In genomic region chrX:162963840-162964239, GRCm38 (mm10) we compare ENCODE assay signal across 19 mouse cellular contexts. TPM values are rescaled to one million over a fixed set of nuclear protein-coding genes. Genes with fewer than 3 reads are reported as not detected.
"Had no signal": no experiment of that assay in that cellular context is flagged by ENCODE, and none has a peak within 500 bp of the region (broad histone marks: within the 10 kb centered on the region; RNA-seq: fewer than 3 reads in every experiment).

No protein-coding gene starts in this region.

- H3K27ac ChIP-seq: hindbrain, embryonic 15.5 days; left cerebral cortex, adult 2 months; limb, embryonic 15.5 days; liver, embryonic 12.5 days; lung, embryonic 15.5 days; midbrain, embryonic 12.5 days; stomach, embryonic 15.5 days had no signal

- H3K4me2 ChIP-seq: hindbrain, embryonic 15.5 days; limb, embryonic 15.5 days; liver, embryonic 12.5 days; lung, embryonic 15.5 days; midbrain, embryonic 12.5 days; stomach, embryonic 15.5 days had no signal

- H3K9me3 ChIP-seq: hindbrain, embryonic 15.5 days; limb, embryonic 15.5 days; liver, embryonic 12.5 days; lung, embryonic 15.5 days; midbrain, embryonic 12.5 days; stomach, embryonic 15.5 days had no signal

- H3K9ac ChIP-seq: hindbrain, embryonic 15.5 days; limb, embryonic 15.5 days; liver, embryonic 12.5 days; lung, embryonic 15.5 days; midbrain, embryonic 12.5 days; stomach, embryonic 15.5 days had no signal

- H3K4me3 ChIP-seq: hindbrain, embryonic 15.5 days; left cerebral cortex, adult 2 months; limb, embryonic 15.5 days; liver, embryonic 12.5 days; lung, embryonic 15.5 days; midbrain, embryonic 12.5 days; stomach, embryonic 15.5 days had no signal

- H3K36me3 ChIP-seq: hindbrain, embryonic 15.5 days; limb, embryonic 15.5 days; liver, embryonic 12.5 days; lung, embryonic 15.5 days; midbrain, embryonic 12.5 days; stomach, embryonic 15.5 days had no signal

- DNase-seq: right cerebral cortex, adult 18-20 months; right cerebral cortex, postnatal 25 days; thymus, adult 2 months; thymus, postnatal 25 days had no signal

- H3K4me1 ChIP-seq: hindbrain, embryonic 15.5 days; limb, embryonic 15.5 days; liver, embryonic 12.5 days; lung, embryonic 15.5 days; midbrain, embryonic 12.5 days; stomach, embryonic 15.5 days had no signal

- H3K27me3 ChIP-seq: limb, embryonic 15.5 days; lung, embryonic 15.5 days had no signal

- ATAC-seq: midbrain, embryonic 16.5 days had no signal

RNA-seq across cellular contexts. Expression of gene S100g, which starts 0.6 kb away (rescaled TPM):
- total RNA-seq: layer of hippocampus, adult 8-10 months; layer of hippocampus, postnatal 14 days; left cerebral cortex, adult 2 months; left cerebral cortex, postnatal 14 days; megakaryocyte-erythroid progenitor cell, adult 5-6 weeks had no signal
- polyA plus RNA-seq: limb, embryonic 11.5 days; midbrain, embryonic 12.5 days; midbrain, embryonic 16.5 days; testis, adult 2 months; urinary bladder, adult 2 months had no signal
